Mouse (Mus musculus) hindbrain, embryonic 13.5 days (tissue): Measurements from ENCODE around the gene Nr0b2. TPM values are rescaled to one million over a fixed set of nuclear protein-coding genes. Genes with fewer than 3 reads are reported as not detected.

Experiments used
- ATAC-seq: fragments of 200-750 bp; cut with Nextera tagmentation; 2 replicates; pipeline ENCODE4 v1.8.0; 2017; ENCODE audit warnings: moderate TSS enrichment; ENCODE audit not compliant: low FRiP score
- H3K27ac ChIP-seq: fragments of 300-500 bp; sonication (generic); 2 replicates; pipeline ENCODE4 v1.5.1; 2015; ENCODE audit warnings: inconsistent platforms, mild to moderate bottlenecking, moderate library complexity
- H3K27me3 ChIP-seq: fragments of 300-500 bp; sonication (generic); 2 replicates; pipeline ENCODE4 v1.6.1; 2015; ENCODE audit warnings: mild to moderate bottlenecking, inconsistent platforms
- H3K36me3 ChIP-seq: fragments of 300-500 bp; sonication (generic); 2 replicates; pipeline ENCODE4 v1.6.1; 2015; ENCODE audit warnings: mild to moderate bottlenecking, inconsistent platforms
- H3K4me1 ChIP-seq: fragments of 300-500 bp; sonication (generic); replicated peaks from 2 replicates; pipeline ENCODE4 v1.6.1; 2015; ENCODE audit warnings: inconsistent platforms
- H3K4me2 ChIP-seq: fragments of 300-500 bp; sonication (generic); 2 replicates; pipeline ENCODE4 v1.6.1; 2015; ENCODE audit warnings: inconsistent platforms, mild to moderate bottlenecking, moderate library complexity
- H3K4me3 ChIP-seq: fragments of 300-500 bp; sonication (generic); 2 replicates; pipeline ENCODE4 v1.5.1; 2015; ENCODE audit warnings: mild to moderate bottlenecking, inconsistent platforms
- H3K9ac ChIP-seq: fragments of 300-500 bp; sonication (generic); 2 replicates; pipeline ENCODE4 v1.6.1; 2015; ENCODE audit warnings: mild to moderate bottlenecking, inconsistent platforms
- H3K9me3 ChIP-seq: fragments of 300-500 bp; sonication (generic); 2 replicates; pipeline ENCODE4 v1.6.1; 2016; ENCODE audit warnings: inconsistent platforms
- WGBS: fragments of 180-500 bp; shearing (Covaris S2); methylation state at CpG from one replicate; pipeline ENCODE4 v1.1.7; 2015; 5-methylcytosine and 5-hydroxymethylcytosine counted together
- polyA plus RNA-seq: library from polyadenylated mRNA; unstranded; fragments of >200 nt; fragmentation: Nextera tagmentation; extraction: Ambion mirVana; gene quantifications from 2 replicates; pipeline ENCODE4 v1.2.1, GENCODE M21; 2015

Nr0b2 gene
- polyA plus RNA-seq, 1 experiment from 2014 or later, result not detected

DNA sequence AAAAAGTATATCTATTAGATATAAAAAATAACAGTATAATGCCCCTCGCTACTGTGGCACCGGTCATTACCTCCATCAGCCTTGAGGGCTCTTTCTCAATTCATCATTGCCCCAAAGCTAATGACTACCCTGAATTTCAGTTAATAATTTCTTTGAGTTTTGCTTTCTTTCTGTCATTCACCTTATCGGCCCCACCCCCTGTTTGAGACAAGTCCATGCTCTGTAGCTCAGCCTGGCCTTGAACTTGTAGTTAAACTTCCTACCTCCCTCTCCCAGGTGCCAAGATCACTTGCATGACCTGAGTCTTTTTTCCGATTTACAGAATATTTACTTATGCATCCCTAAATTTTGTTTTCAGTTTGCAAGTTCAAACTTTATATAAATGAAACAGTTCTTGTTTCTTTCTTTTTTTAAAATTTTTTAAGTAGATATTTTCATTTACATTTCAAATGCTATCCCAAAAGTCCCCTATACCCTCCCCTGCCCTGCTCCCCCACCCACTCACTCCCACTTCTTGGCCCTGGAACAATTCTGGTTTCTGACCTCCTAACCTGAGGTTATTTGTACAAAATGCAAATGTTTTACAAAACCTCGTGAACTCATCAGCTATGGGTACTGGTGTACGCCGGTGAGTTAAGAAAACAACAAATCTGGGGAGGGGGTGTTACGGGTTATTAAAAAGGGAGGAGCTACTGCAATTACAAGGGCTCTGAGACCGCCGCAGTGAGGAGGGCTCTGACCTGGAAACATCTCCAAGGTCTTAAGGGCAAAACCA lies 16.3 kb downstream of the Nr0b2 start:
- Histone ChIP-seq H3K4me3 (no peak overlapping the region), H3K9ac (peak overlapping the region; percentile 21; the same call in 1 of the 2 replicates), H3K4me2 (no peak overlapping the region), H3K36me3 (no peaks in the 10 kb centered on the region), H3K4me1 (no peaks in the 10 kb centered on the region), H3K27ac (no peak overlapping the region), H3K9me3 (no peaks in the 10 kb centered on the region), H3K27me3 (no peaks in the 10 kb centered on the region; the same call in 1 of the 2 replicates)
- ATAC-seq, result no peak
- 78% methylated on average over 10 of the region's 10 CpGs for WGBS

DNA sequence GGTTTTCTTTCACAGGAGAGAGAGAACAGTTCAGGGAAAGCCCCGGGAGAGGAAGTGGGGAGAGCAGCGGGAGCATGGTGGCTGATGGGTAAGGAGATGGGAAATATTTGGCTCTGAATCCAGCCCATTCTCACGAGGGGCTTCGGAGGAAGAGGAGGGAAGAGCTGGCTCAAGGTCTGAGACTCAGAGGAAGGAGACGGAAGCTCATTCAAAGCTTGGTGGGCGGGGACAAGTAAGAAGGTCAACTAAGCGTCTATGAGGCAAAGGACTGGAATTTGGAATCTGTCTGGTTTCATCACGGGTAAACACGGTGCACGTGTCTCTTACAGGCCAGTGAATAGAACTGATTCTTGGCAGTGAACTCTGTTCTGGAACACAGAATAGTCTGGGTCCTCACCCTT lies 16.9 kb downstream of the Nr0b2 start:
- H3K4me2 ChIP-seq, result no peak overlapping the region
- H3K27ac ChIP-seq, result no peak overlapping the region
- WGBS, result 63% methylated on average over 10 of the region's 10 CpGs
- no peak for ATAC-seq
- H3K4me1 ChIP-seq, result peaks cover 1% of the 10 kb centered on the region
- no peaks in the 10 kb centered on the region for H3K9me3 ChIP-seq
- no peaks in the 10 kb centered on the region; the same call in 1 of the 2 replicates for H3K27me3 ChIP-seq
- H3K9ac ChIP-seq, result peak overlapping the region; percentile 21; the same call in 1 of the 2 replicates
- no peaks in the 10 kb centered on the region for H3K36me3 ChIP-seq
- no peak overlapping the region for H3K4me3 ChIP-seq

DNA sequence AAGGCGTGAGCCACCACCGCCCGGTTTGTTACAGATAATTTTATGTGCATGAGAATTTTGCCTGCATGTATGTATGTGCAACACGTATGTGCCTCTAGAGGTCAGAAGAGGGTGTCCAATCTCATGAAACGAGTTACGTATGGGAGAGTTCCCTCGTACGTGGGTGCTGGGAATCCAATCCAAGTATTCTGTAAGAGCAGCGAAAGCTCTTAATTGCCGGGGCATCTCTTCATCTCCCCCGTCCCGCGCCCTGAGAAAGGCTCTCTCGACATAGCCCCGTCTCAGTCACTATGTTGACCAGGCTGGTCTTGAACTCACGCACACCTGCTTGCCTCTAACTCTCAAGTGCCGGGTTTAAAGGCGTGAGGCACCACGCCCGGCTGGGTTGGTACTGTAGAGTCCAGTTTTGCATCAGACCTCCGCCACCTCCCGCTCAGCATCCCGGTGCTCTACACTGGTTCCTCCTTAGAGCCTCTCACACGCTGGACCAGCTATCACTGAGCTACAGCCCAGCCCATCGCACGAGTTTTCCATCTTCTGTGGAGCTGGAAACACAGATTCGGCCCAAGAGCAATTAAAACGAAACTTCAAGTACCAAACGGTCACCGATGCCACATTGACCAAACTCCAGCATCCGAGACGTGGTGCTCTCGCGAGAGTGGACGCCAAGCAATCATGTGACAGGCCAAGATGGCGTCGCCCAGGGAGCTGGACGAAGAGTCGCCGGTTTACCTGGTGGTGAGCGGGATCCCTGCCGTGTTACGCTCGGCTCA lies 21.1 kb downstream of the Nr0b2 start, which contains the start of gene Gpatch3:
Gpatch3 (plus strand) TSS at position 676 of the 773 bp plus-strand sequence.
- peak within 1 kb of the TSS; percentile 91 for H3K4me2 ChIP-seq
- peak; percentile 90 for ATAC-seq
- peak within 1 kb of the TSS; percentile 97 for H3K4me3 ChIP-seq
- whole genome bisulfite sequencing, result 7% methylated on average over 44 of the region's 44 CpGs
- peaks cover 15% of the 10 kb centered on the region for H3K36me3 ChIP-seq
- H3K27ac ChIP-seq, result peak within 1 kb of the TSS; percentile 87
- peaks cover 14% of the 10 kb centered on the region for H3K4me1 ChIP-seq
- H3K9me3 ChIP-seq, result no peaks in the 10 kb centered on the region
- H3K27me3 ChIP-seq, result no peaks in the 10 kb centered on the region; the same call in 1 of the 2 replicates
- peak within 1 kb of the TSS; percentile 90 for H3K9ac ChIP-seq

DNA sequence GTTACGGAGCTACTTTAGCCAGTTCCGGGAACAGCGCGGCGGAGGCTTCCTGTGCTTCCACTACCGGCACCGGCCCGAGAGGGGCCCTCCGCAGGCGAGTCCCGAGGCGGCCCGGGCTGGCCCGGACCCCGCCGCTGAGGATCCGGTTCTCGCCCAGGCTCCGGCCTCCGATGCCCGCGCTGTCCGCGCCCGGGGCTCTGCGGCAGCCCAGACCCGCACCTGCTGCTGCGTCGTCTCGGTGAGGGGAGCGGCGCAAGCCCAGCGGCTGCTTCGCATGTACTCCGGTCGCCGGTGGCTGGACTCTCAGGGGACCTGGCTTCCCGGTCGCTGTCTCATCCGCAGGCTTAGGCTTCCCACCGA lies 21.6 kb downstream of the Nr0b2 start:
- H3K9ac ChIP-seq, result peak overlapping the region; percentile 90
- H3K9me3 ChIP-seq, result no peaks in the 10 kb centered on the region
- no peaks in the 10 kb centered on the region; the same call in 1 of the 2 replicates for H3K27me3 ChIP-seq
- peak overlapping the region; percentile 97 for H3K4me3 ChIP-seq
- H3K27ac ChIP-seq, result peak overlapping the region; percentile 60; the same call in 1 of the 2 replicates
- peak; percentile 70; the same call in 1 of the 2 replicates for ATAC-seq
- H3K36me3 ChIP-seq, result peaks cover 21% of the 10 kb centered on the region
- peaks cover 14% of the 10 kb centered on the region for H3K4me1 ChIP-seq
- WGBS, result 1% methylated on average over 35 of the region's 41 CpGs
- peak overlapping the region; percentile 91 for H3K4me2 ChIP-seq

DNA sequence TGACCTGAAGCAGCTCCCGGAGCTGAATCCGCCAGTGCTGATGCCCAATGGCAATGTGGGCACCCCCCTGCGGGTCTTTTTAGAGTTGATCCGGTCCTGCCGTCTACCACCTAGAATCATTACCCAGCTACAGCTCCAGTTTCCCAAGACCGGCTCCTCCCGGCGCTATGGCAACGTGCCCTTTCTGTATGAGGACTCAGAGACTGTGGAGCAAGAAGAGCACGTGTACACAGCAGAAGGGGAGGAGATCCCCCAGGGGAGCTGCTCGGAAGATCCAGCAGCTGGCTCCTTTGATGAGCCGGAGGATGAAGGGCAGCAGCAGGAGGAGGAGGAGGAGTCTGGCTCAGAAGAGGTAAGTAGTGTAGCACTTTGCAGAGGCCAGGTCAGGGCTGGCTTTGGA lies 24.8 kb downstream of the Nr0b2 start:
- H3K4me2 ChIP-seq, result no peak overlapping the region
- no peaks in the 10 kb centered on the region for H3K27me3 ChIP-seq
- H3K36me3 ChIP-seq, result peaks cover 46% of the 10 kb centered on the region
- no peaks in the 10 kb centered on the region for H3K9me3 ChIP-seq
- no peak overlapping the region for H3K4me3 ChIP-seq
- no peak overlapping the region for H3K27ac ChIP-seq
- H3K4me1 ChIP-seq, result peaks cover 14% of the 10 kb centered on the region
- no peak overlapping the region for H3K9ac ChIP-seq
- WGBS, result 67% methylated on average over 12 of the region's 12 CpGs
- ATAC-seq, result no peak

DNA sequence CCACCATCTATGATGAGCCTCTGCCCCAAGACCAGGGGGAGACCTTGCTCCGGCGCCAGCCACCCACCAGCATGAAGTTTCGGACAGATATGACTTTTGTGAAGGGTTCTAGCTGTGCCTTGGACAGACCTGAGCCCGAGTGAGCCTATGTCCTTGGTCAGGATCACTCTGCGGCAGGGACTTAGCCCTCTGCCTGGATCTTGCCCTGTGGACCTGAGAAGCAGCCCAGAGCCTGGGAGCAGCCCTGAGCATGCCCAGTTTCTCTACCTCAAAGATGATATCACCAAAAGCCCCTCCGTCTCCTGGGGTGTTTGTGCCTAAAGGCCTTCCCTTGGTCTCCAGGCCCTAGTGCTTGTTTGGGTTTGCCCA lies 30.5 kb downstream of the Nr0b2 start:
- peak; percentile 52 for ATAC-seq

DNA sequence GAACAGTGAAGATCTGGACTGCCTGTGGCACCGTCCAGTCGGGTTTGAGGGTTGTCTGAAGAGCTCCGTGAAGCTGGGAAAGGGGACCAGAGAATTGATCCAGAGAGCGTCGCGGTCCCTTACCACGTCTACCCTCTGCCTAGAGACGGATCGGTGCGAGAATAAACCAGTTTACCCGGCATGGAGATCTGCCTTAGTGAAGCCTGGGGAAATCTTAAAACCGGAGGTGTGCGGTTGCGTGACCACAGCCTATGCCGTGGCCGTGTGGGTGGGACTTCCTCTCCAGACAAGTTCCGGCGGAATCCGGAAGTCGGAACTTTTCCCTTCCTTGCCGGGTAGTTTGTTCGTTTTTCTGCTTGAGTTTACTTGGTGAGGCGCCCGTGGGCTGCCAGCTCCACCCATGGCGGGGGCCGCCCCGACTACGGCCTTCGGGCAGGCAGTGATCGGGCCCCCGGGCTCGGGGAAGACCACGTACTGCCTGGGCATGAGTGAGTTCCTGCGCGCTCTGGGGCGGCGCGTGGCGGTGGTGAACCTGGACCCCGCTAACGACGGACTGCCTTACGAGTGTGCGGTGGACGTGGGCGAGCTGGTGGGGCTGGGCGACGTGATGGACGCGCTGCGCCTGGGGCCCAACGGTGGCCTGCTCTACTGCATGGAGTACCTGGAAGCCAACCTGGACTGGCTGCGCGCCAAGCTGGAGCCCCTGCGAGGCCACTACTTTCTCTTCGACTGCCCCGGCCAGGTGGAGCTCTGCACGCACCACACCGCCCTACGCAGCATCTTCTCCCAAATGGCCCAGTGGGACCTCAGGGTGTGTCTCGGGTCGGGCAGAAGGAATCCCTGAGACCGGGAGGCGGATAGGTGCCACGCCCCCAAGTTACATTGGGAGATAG lies 31.1 kb downstream of the Nr0b2 start, which contains the start of gene Gpn2:
Gpn2 (plus strand) TSS at position 304 of the 893 bp plus-strand sequence.
- H3K4me3 ChIP-seq, result peak within 1 kb of the TSS; percentile 95
- H3K9me3 ChIP-seq, result no peaks in the 10 kb centered on the region
- no peaks in the 10 kb centered on the region for H3K27me3 ChIP-seq
- peak within 1 kb of the TSS; percentile 90 for H3K9ac ChIP-seq
- H3K27ac ChIP-seq, result peak within 1 kb of the TSS; percentile 86
- H3K36me3 ChIP-seq, result peaks cover 66% of the 10 kb centered on the region
- H3K4me1 ChIP-seq, result peaks cover 30% of the 10 kb centered on the region
- ATAC-seq, result peak; percentile 90
- peak within 1 kb of the TSS; percentile 98 for H3K4me2 ChIP-seq
- 2% methylated on average over 62 of the region's 65 CpGs for WGBS

More for the DNA sequence above, 30.5 kb downstream of the Nr0b2 start:
- Histone ChIP-seq H3K27me3 (no peaks in the 10 kb centered on the region), H3K4me2 (peak overlapping the region; percentile 98), H3K27ac (peak overlapping the region; percentile 86), H3K9ac (peak overlapping the region; percentile 90), H3K36me3 (peaks cover 66% of the 10 kb centered on the region), H3K9me3 (no peaks in the 10 kb centered on the region), H3K4me1 (peaks cover 30% of the 10 kb centered on the region), H3K4me3 (peak overlapping the region; percentile 95)
- 70% methylated on average over 6 of the region's 6 CpGs for WGBS

DNA sequence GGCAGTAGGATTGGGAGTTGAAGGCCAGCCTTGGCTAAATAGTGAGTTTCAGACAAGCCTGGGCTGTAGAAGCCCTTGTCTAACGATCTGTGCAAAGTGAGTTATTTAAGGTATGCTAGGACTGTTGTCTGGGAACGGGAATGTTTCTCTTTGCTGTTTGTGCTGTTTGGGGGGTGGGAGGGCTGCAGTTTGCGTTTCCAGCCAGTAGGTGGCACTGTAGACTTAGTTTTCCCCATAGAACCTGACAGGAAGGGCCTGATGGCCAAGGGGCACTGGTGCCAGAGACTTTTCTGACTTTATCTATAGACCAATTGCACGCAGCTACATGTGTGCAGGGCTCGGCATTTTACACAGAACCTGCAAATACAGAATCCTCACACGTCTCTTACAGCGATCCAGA lies 39.4 kb downstream of the Nr0b2 start:
- Histone ChIP-seq H3K27ac (no peak overlapping the region), H3K27me3 (peaks cover 6% of the 10 kb centered on the region), H3K4me3 (no peak overlapping the region), H3K9me3 (no peaks in the 10 kb centered on the region), H3K4me2 (no peak overlapping the region), H3K36me3 (peaks cover 52% of the 10 kb centered on the region), H3K9ac (no peak overlapping the region), H3K4me1 (no peaks in the 10 kb centered on the region)
- no peak for ATAC-seq
- 39% methylated on average over 7 of the region's 7 CpGs for WGBS

DNA sequence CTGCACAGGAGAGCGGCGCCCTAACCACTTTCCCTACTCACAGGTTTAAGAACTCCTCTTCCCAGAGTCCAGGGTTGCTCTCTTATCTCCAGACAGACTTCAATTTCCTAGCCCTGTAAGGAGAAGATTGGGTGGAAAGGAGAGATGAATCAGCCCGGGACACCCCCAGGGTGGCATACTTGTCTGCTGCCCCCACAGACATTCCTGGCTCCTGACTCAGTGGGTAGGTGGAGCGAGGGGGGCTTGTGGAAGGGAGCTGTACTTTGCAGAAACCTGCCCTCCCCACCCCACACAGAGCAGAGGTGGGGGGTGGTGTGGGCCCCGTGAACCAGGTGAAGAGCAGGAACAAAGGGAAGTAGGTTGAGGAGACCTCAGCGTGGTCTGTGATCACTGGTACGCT lies 42.4 kb downstream of the Nr0b2 start:
- H3K27me3 ChIP-seq, result peaks cover 35% of the 10 kb centered on the region
- no peak overlapping the region for H3K9ac ChIP-seq
- H3K4me1 ChIP-seq, result peaks cover 12% of the 10 kb centered on the region
- WGBS, result 78% methylated on average over 7 of the region's 7 CpGs
- no peaks in the 10 kb centered on the region for H3K9me3 ChIP-seq
- no peak overlapping the region for H3K4me3 ChIP-seq
- no peak for ATAC-seq
- H3K27ac ChIP-seq, result no peak overlapping the region
- H3K4me2 ChIP-seq, result no peak overlapping the region
- peaks cover 22% of the 10 kb centered on the region for H3K36me3 ChIP-seq

DNA sequence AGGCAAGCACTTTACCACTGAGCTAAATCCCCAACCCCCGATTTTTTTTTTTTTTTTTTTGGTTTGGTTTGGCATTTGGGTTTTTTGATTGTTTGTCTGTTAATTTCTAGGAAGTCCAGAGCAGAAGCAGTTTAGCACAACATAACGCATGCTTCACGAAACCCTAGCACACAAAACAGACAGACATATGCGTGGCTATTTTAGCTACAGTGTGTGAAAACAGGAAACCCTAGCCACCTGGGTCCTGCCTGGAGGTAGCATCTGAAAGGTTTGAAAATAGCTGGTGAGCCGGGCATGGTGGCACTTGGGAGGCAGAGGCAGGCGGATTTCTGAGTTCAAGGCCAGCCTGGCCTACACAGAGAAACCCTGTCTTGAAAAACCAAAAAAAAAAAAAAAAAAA lies 42.9 kb downstream of the Nr0b2 start:
- WGBS, result 87% methylated on average over 6 of the region's 6 CpGs
- Histone ChIP-seq H3K27ac (no peak overlapping the region), H3K4me3 (no peak overlapping the region), H3K9me3 (no peaks in the 10 kb centered on the region), H3K9ac (no peak overlapping the region), H3K36me3 (peaks cover 17% of the 10 kb centered on the region), H3K27me3 (peaks cover 39% of the 10 kb centered on the region), H3K4me2 (no peak overlapping the region), H3K4me1 (peaks cover 12% of the 10 kb centered on the region)
- no peak for ATAC-seq

DNA sequence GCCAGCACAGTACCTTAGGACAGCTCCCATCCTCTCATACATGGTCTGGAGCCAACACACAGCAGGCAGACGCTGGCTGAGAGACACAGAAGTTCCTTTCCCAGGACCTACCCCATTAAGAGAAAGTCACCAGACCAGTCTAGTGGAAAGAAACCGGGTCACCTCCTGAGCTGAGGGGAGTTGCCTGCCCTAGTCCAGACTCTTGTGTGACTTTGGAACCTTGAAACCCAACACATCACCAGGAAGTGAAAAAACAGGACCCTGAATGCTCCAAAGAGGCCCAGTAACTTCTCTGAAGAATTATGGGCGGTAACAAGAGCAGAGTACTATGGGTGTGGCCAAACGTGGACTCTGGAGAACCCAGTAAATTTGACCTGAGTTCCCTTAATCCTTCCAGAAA lies 45.4 kb downstream of the Nr0b2 start:
- Histone ChIP-seq H3K4me1 (peaks cover 17% of the 10 kb centered on the region), H3K4me3 (no peak overlapping the region), H3K9ac (no peak overlapping the region), H3K36me3 (peaks cover 5% of the 10 kb centered on the region), H3K27me3 (peaks cover 64% of the 10 kb centered on the region), H3K9me3 (no peaks in the 10 kb centered on the region), H3K4me2 (no peak overlapping the region), H3K27ac (no peak overlapping the region)
- no peak for ATAC-seq
- WGBS, result 55% methylated on average over 4 of the region's 4 CpGs
